Mouse (Mus musculus): ENCODE measurements around the gene Slc39a11. TPM values are rescaled to one million over a fixed set of nuclear protein-coding genes. Genes with fewer than 3 reads are reported as not detected.
A peak's percentile ranks its signal among the peaks of the same experiment; 100 is the strongest.

Slc39a11 gene
- polyA plus RNA-seq, 1 experiment from 2014 or later: 16.8 TPM

GRCm38 (mm10) chr11:113683627-113683956, 33.7 kb upstream of the Slc39a11 start:
- Histone ChIP-seq H3K4me1 (peaks cover 50% of the 10 kb centered on the region), H3K27me3 (replicated peaks) (no peaks in the 10 kb centered on the region), H3K4me2 (peak overlapping the region; percentile 82), H3K36me3 (peaks cover 12% of the 10 kb centered on the region), H3K27ac (replicated peaks) (peak overlapping the region; percentile 99), H3K9ac (peak overlapping the region; percentile 98), H3K9me3 (no peaks in the 10 kb centered on the region), H3K4me3 (peak overlapping the region; percentile 95)
- ATAC-seq (ENCODE audit: extremely low read depth, insufficient number of reproducible peaks, low FRiP score, low TSS enrichment): no peak; the same call in 1 of the 2 replicates
- WGBS: 0% methylated on average over 38 of the region's 38 CpGs

DNA sequence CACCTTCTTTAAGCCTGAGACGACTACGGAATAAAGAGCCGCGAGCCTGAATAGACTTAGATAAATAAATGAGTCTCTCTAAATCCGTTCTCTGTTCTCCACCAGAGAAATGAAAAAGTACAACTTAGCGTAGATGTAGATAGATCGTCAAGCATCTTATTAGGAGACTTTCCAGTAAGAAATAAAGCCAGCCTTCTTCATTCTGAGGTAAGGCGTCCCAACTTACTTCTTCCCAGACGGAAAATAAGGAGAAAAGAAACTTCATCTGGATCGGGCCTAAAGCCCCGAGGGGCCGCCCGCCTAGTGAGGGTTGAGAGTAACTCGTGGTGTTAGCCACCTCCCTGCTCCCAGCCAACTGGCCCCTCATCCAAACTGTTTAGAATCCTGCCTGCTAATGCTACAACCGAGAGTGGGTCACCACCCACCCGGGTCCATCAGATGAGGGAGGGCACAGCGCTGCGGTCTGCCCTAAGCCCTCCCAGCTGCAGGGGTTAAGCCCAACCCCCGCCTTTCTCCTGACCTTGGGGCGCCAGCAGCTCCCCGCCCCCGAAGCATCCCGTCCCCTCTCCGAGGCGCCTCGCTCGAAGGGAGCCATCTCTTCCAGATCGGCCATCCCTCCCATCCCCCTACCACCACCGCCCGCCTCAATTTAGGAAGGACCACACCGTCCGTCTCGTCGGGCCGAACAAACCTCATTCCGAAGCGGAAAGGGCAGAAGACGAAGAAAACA, 33.2 kb upstream of the Slc39a11 start:
- no peaks in the 10 kb centered on the region for H3K27me3 ChIP-seq (replicated peaks)
- no peaks in the 10 kb centered on the region for H3K9me3 ChIP-seq
- peak overlapping the region; percentile 82 for H3K4me2 ChIP-seq
- ATAC-seq (ENCODE audit: extremely low read depth, insufficient number of reproducible peaks, low FRiP score, low TSS enrichment): peak; percentile 58
- H3K9ac ChIP-seq: peak overlapping the region; percentile 98
- peak overlapping the region; percentile 95 for H3K4me3 ChIP-seq
- peaks cover 55% of the 10 kb centered on the region for H3K4me1 ChIP-seq
- peaks cover 6% of the 10 kb centered on the region for H3K36me3 ChIP-seq
- H3K27ac ChIP-seq (replicated peaks): peak overlapping the region; percentile 99
- WGBS: 2% methylated on average over 38 of the region's 38 CpGs

- Histone ChIP-seq H3K9ac (peak overlapping the region; percentile 57), H3K4me1 (peaks cover 60% of the 10 kb centered on the region), H3K9me3 (no peaks in the 10 kb centered on the region), H3K27ac (replicated peaks) (peak overlapping the region; percentile 99), H3K27me3 (replicated peaks) (no peaks in the 10 kb centered on the region), H3K4me3 (peak overlapping the region; percentile 95), H3K4me2 (peak overlapping the region; percentile 82), H3K36me3 (peaks cover 2% of the 10 kb centered on the region)
- ATAC-seq (ENCODE audit: extremely low read depth, insufficient number of reproducible peaks, low FRiP score, low TSS enrichment): no peak
Measured at GRCm38 (mm10) chr11:113681979-113682378, 32.1 kb upstream of the Slc39a11 start.

DNA sequence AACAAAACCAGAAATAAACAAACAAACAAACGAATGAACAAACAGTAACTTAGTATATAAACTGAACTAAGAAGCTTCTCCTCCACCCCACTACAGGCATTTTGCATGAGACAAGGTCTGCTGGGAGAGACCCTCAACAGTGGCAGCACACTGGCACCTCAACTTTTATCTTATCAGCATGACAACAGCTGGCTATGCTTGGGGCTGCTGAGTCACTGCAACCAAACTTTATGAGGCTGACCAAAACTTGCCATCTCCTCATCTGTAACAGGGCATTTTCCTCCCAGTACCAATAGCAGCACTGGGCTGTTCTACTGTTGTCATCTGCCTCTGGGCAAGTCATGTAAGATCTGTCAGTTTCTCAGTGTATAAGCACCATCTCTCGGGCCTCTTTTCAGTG, 31.1 kb upstream of the Slc39a11 start:
- no peaks in the 10 kb centered on the region for H3K9me3 ChIP-seq
- H3K36me3 ChIP-seq: peaks cover 13% of the 10 kb centered on the region
- H3K27ac ChIP-seq (replicated peaks): peak overlapping the region; percentile 99
- 64% methylated on average over 2 of the region's 2 CpGs for WGBS
- H3K4me3 ChIP-seq: peak overlapping the region; percentile 95
- H3K9ac ChIP-seq: peak overlapping the region; percentile 34
- peak overlapping the region; percentile 82 for H3K4me2 ChIP-seq
- peaks cover 53% of the 10 kb centered on the region for H3K4me1 ChIP-seq
- ATAC-seq (ENCODE audit: extremely low read depth, insufficient number of reproducible peaks, low FRiP score, low TSS enrichment): peak; percentile 6; the same call in 1 of the 2 replicates
- H3K27me3 ChIP-seq (replicated peaks): no peaks in the 10 kb centered on the region

DNA sequence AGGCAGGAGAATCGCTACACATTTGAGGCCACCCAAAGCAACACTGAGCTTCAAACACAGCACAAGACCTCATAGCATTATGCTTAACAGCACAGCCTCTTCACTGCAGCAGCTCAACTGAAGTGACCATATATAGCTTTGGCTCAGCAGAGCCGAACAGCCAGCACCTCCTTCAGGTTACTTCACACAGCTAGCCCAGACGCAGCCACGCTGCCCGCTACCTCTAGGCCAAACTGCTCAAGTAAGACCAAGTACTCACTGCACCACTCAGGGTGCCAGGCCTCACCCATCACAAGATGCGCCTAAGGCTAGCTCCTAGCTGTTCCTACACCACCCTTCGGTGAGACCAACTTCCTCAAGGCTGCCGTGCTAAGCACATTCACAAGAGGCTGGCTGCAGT, 28.5 kb upstream of the Slc39a11 start:
- peak overlapping the region; percentile 82 for H3K4me2 ChIP-seq
- H3K4me3 ChIP-seq: peak overlapping the region; percentile 5; the same call in 1 of the 2 replicates
- peaks cover 56% of the 10 kb centered on the region for H3K4me1 ChIP-seq
- H3K9me3 ChIP-seq: no peaks in the 10 kb centered on the region
- no peaks in the 10 kb centered on the region for H3K27me3 ChIP-seq (replicated peaks)
- ATAC-seq (ENCODE audit: extremely low read depth, insufficient number of reproducible peaks, low FRiP score, low TSS enrichment): no peak; the same call in 1 of the 2 replicates
- 57% methylated on average over 8 of the region's 8 CpGs for WGBS
- peak overlapping the region; percentile 79 for H3K27ac ChIP-seq (replicated peaks)
- H3K36me3 ChIP-seq: peaks cover 38% of the 10 kb centered on the region
- H3K9ac ChIP-seq: peak overlapping the region; percentile 48

GRCm38 (mm10) chr11:113677378-113677777, 27.5 kb upstream of the Slc39a11 start:
- Histone ChIP-seq H3K4me3 (no peak overlapping the region), H3K36me3 (peaks cover 48% of the 10 kb centered on the region), H3K4me1 (peaks cover 57% of the 10 kb centered on the region), H3K27ac (replicated peaks) (0 out of 2 replicates have a peak overlapping the region, but pooled peaks have one; percentile 79), H3K9me3 (no peaks in the 10 kb centered on the region), H3K27me3 (replicated peaks) (no peaks in the 10 kb centered on the region), H3K9ac (peak overlapping the region; percentile 48; the same call in 1 of the 2 replicates), H3K4me2 (no peak overlapping the region)
- WGBS: 95% methylated on average over 2 of the region's 2 CpGs
- ATAC-seq (ENCODE audit: extremely low read depth, insufficient number of reproducible peaks, low FRiP score, low TSS enrichment): no peak

DNA sequence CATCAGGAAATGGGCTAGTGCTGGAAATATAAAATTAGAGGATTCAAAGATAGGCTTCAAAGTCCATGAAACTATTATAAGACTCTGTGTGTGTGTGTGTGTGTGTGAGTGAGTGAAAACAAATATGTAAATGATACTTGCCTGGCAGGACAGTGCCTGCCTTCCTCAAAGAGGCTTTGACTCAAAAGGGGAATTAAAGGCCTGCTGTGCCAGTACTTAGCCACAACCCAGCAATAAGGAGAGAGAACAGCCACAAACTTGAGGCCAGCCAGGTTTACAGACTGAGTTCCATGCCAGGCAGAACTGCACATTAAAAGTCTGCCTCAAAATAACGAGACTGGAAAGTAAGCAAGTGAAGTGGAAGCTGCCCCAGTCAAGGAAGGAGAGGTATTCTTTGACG, 27.0 kb upstream of the Slc39a11 start:
- Histone ChIP-seq H3K4me2 (no peak overlapping the region), H3K9me3 (no peaks in the 10 kb centered on the region), H3K4me3 (no peak overlapping the region), H3K4me1 (peaks cover 51% of the 10 kb centered on the region), H3K36me3 (peaks cover 54% of the 10 kb centered on the region), H3K9ac (no peak overlapping the region), H3K27me3 (replicated peaks) (no peaks in the 10 kb centered on the region), H3K27ac (replicated peaks) (no peak overlapping the region)
- no peak for ATAC-seq (ENCODE audit: extremely low read depth, insufficient number of reproducible peaks, low FRiP score, low TSS enrichment)
- 89% methylated on average over 2 of the region's 2 CpGs for WGBS

- Histone ChIP-seq H3K9me3 (no peaks in the 10 kb centered on the region), H3K9ac (0 out of 2 replicates have a peak overlapping the region, but pooled peaks have one; percentile 5), H3K4me3 (no peak overlapping the region), H3K36me3 (peaks cover 74% of the 10 kb centered on the region), H3K27me3 (replicated peaks) (no peaks in the 10 kb centered on the region), H3K4me2 (no peak overlapping the region), H3K27ac (replicated peaks) (no peak overlapping the region), H3K4me1 (peaks cover 37% of the 10 kb centered on the region)
- WGBS: 85% methylated on average over 5 of the region's 5 CpGs
- ATAC-seq (ENCODE audit: extremely low read depth, insufficient number of reproducible peaks, low FRiP score, low TSS enrichment): no peak
Measured at GRCm38 (mm10) chr11:113674595-113674994, 24.7 kb upstream of the Slc39a11 start.

DNA sequence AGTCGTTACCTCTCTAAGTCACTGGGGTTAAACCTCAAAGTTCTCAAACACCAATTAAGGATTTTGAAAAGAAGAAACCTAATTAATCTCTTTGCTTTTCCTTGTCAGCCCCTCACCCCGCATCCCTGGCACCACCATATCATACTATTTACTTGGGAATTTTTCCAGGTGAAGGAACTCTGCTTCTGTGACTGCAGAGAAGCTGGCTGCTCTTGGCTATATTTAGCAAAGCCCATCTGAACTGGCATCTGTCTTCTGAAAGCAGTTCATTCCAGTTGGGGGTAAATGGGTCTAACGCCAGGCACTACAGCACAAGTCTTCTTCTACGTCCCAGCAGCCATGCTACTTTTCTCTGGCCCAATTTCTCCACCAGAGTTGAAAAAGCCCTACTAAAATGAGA, 23.7 kb upstream of the Slc39a11 start:
- peaks cover 84% of the 10 kb centered on the region for H3K36me3 ChIP-seq
- peak overlapping the region; percentile 69 for H3K27ac ChIP-seq (replicated peaks)
- no peaks in the 10 kb centered on the region for H3K9me3 ChIP-seq
- H3K27me3 ChIP-seq (replicated peaks): no peaks in the 10 kb centered on the region
- H3K9ac ChIP-seq: peak overlapping the region; percentile 37; the same call in 1 of the 2 replicates
- peaks cover 39% of the 10 kb centered on the region for H3K4me1 ChIP-seq
- no peak for ATAC-seq (ENCODE audit: extremely low read depth, insufficient number of reproducible peaks, low FRiP score, low TSS enrichment)
- H3K4me3 ChIP-seq: 0 out of 2 replicates have a peak overlapping the region, but pooled peaks have one; percentile 3
- WGBS: 58% methylated on average over 4 of the region's 4 CpGs
- H3K4me2 ChIP-seq: peak overlapping the region; percentile 37

DNA sequence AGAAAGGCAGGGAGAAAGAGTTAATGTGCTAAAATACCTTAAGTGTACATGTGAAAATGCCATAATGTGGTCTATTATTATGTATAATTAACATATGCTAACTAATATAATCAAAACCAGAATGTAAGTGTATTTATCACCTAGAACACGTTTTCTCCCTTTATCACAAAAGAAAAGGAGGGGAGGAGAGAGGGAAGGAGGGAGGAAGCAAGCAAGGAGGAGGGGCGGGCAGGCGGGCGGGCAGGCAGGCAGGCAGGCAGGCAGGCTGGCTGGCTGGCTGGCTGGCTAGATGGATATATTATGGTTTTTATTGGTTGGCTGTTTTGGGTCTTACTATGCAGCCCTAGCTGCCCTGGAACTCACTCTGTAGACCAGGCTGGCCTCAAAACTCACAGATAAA, 19.8 kb upstream of the Slc39a11 start:
- peaks cover 81% of the 10 kb centered on the region for H3K36me3 ChIP-seq
- WGBS: 71% methylated on average over 4 of the region's 4 CpGs

GRCm38 (mm10) chr11:113668857-113669256, 19.0 kb upstream of the Slc39a11 start:
- no peaks in the 10 kb centered on the region for H3K27me3 ChIP-seq (replicated peaks)
- no peak overlapping the region for H3K27ac ChIP-seq (replicated peaks)
- WGBS: 79% methylated on average over 5 of the region's 5 CpGs
- H3K4me3 ChIP-seq: no peak overlapping the region
- H3K36me3 ChIP-seq: peaks cover 81% of the 10 kb centered on the region
- no peak for ATAC-seq (ENCODE audit: extremely low read depth, insufficient number of reproducible peaks, low FRiP score, low TSS enrichment)
- H3K4me1 ChIP-seq: peaks cover 46% of the 10 kb centered on the region
- no peak overlapping the region for H3K4me2 ChIP-seq
- 0 out of 2 replicates have a peak overlapping the region, but pooled peaks have one; percentile 21 for H3K9ac ChIP-seq
- no peaks in the 10 kb centered on the region for H3K9me3 ChIP-seq

More for the DNA sequence above, 19.8 kb upstream of the Slc39a11 start:
- H3K27ac ChIP-seq (replicated peaks): no peak overlapping the region
- no peak for ATAC-seq (ENCODE audit: extremely low read depth, insufficient number of reproducible peaks, low FRiP score, low TSS enrichment)
- H3K4me1 ChIP-seq: peaks cover 51% of the 10 kb centered on the region
- H3K27me3 ChIP-seq (replicated peaks): no peaks in the 10 kb centered on the region
- no peaks in the 10 kb centered on the region for H3K9me3 ChIP-seq
- no peak overlapping the region; the same call in 1 of the 2 replicates for H3K9ac ChIP-seq
- no peak overlapping the region for H3K4me2 ChIP-seq
- H3K4me3 ChIP-seq: no peak overlapping the region
